Mouse (Mus musculus) limb, embryonic 13.5 days (tissue): ENCODE results near the gene Trp63. TPM values are rescaled to one million over a fixed set of nuclear protein-coding genes. Genes with fewer than 3 reads are reported as not detected.
A peak's percentile ranks its signal among the peaks of the same experiment; 100 is the strongest.

Experiments used
- ATAC-seq: fragments of 200-750 bp; cut with Nextera tagmentation; 2 replicates; pipeline ENCODE4 v1.8.0; 2017; ENCODE audit warnings: low read depth, moderate number of reproducible peaks, moderate TSS enrichment; ENCODE audit not compliant: low FRiP score
- H3K27ac ChIP-seq: fragments of 300-500 bp; sonication (generic); 2 replicates; pipeline ENCODE4 v1.5.1; 2015; ENCODE audit warnings: inconsistent platforms, mild to moderate bottlenecking, moderate library complexity
- H3K27me3 ChIP-seq: fragments of 300-500 bp; sonication (generic); 2 replicates; pipeline ENCODE4 v1.6.1; 2015; ENCODE audit warnings: mild to moderate bottlenecking, inconsistent platforms
- H3K36me3 ChIP-seq: fragments of 300-500 bp; sonication (generic); 2 replicates; pipeline ENCODE4 v1.6.1; 2015; ENCODE audit warnings: inconsistent platforms, mild to moderate bottlenecking, moderate library complexity
- H3K4me1 ChIP-seq: fragments of 300-500 bp; sonication (generic); 2 replicates; pipeline ENCODE4 v1.6.1; 2015; ENCODE audit warnings: inconsistent platforms
- H3K4me2 ChIP-seq: fragments of 300-500 bp; sonication (generic); replicated peaks from 2 replicates; pipeline ENCODE4 v1.6.1; 2015; ENCODE audit warnings: inconsistent platforms, mild to moderate bottlenecking, moderate library complexity
- H3K4me3 ChIP-seq: fragments of 300-500 bp; sonication (generic); 2 replicates; pipeline ENCODE4 v1.5.1; 2015; ENCODE audit warnings: moderate library complexity, mild to moderate bottlenecking, inconsistent platforms
- H3K9ac ChIP-seq: fragments of 300-500 bp; sonication (generic); 2 replicates; pipeline ENCODE4 v1.6.1; 2015; ENCODE audit warnings: mild to moderate bottlenecking, inconsistent platforms
- H3K9me3 ChIP-seq: fragments of 300-500 bp; sonication (generic); 2 replicates; pipeline ENCODE4 v1.6.1; 2016; ENCODE audit warnings: inconsistent platforms
- WGBS: fragments of 180-500 bp; shearing (Covaris S2); methylation state at CpG from one replicate; pipeline ENCODE4 v1.1.7; 2015; 5-methylcytosine and 5-hydroxymethylcytosine counted together
- polyA plus RNA-seq: library from polyadenylated mRNA; unstranded; fragments of >200 nt; fragmentation: Nextera tagmentation; extraction: Ambion mirVana; gene quantifications from 2 replicates; pipeline ENCODE4 v1.2.1, GENCODE M21; 2015

Trp63 gene
- polyA plus RNA-seq, 1 experiment from 2014 or later, result 34.7 TPM

- H3K9ac ChIP-seq, result no peak overlapping the region
- H3K4me3 ChIP-seq, result no peak overlapping the region
- WGBS, result 83% methylated on average over 13 of the region's 13 CpGs
- no peaks in the 10 kb centered on the region for H3K36me3 ChIP-seq
- no peaks in the 10 kb centered on the region for H3K9me3 ChIP-seq
- no peaks in the 10 kb centered on the region for H3K27me3 ChIP-seq
- no peak overlapping the region for H3K4me2 ChIP-seq
- no peak overlapping the region for H3K27ac ChIP-seq
- peaks cover 4% of the 10 kb centered on the region; the same call in 1 of the 2 replicates for H3K4me1 ChIP-seq
- no peak for ATAC-seq
These were observed 160.1 kb downstream of the Trp63 start for GRCm38 (mm10) chr16:25843625-25844024.

GRCm38 (mm10) chr16:25846611-25847010 lies 163.0 kb downstream of the Trp63 start:
- Histone ChIP-seq H3K4me2 (no peak overlapping the region), H3K4me1 (peaks cover 12% of the 10 kb centered on the region; the same call in 1 of the 2 replicates), H3K36me3 (no peaks in the 10 kb centered on the region), H3K4me3 (no peak overlapping the region), H3K9me3 (no peaks in the 10 kb centered on the region), H3K27ac (no peak overlapping the region), H3K27me3 (no peaks in the 10 kb centered on the region), H3K9ac (no peak overlapping the region)
- WGBS, result 93% methylated on average over 5 of the region's 5 CpGs
- no peak for ATAC-seq

DNA sequence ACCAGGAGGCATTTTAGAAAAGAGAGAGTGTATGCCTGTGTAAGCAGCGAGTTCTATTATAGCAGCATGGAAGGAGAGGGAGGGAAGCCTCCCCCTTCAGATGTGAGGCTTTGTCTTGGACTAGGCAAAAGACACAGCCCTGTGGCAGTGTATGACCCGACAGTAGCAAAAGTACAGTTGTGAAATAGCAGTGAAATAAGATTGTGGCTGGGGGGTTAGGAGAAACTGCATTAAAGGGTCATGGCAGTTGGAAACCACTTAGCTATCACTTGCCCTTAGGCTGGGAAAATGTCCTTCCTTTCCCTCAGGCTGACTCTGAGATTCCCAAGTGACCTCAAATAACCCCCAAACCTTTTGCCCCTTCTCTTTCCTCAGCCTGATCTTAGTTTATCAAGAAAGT lies 164.9 kb downstream of the Trp63 start:
- Histone ChIP-seq H3K4me1 (peaks cover 12% of the 10 kb centered on the region; the same call in 1 of the 2 replicates), H3K27me3 (no peaks in the 10 kb centered on the region), H3K4me3 (no peak overlapping the region), H3K9ac (no peak overlapping the region), H3K27ac (no peak overlapping the region), H3K9me3 (no peaks in the 10 kb centered on the region), H3K4me2 (no peak overlapping the region), H3K36me3 (no peaks in the 10 kb centered on the region)
- ATAC-seq, result no peak
- WGBS, result 62% methylated on average over 2 of the region's 2 CpGs

DNA sequence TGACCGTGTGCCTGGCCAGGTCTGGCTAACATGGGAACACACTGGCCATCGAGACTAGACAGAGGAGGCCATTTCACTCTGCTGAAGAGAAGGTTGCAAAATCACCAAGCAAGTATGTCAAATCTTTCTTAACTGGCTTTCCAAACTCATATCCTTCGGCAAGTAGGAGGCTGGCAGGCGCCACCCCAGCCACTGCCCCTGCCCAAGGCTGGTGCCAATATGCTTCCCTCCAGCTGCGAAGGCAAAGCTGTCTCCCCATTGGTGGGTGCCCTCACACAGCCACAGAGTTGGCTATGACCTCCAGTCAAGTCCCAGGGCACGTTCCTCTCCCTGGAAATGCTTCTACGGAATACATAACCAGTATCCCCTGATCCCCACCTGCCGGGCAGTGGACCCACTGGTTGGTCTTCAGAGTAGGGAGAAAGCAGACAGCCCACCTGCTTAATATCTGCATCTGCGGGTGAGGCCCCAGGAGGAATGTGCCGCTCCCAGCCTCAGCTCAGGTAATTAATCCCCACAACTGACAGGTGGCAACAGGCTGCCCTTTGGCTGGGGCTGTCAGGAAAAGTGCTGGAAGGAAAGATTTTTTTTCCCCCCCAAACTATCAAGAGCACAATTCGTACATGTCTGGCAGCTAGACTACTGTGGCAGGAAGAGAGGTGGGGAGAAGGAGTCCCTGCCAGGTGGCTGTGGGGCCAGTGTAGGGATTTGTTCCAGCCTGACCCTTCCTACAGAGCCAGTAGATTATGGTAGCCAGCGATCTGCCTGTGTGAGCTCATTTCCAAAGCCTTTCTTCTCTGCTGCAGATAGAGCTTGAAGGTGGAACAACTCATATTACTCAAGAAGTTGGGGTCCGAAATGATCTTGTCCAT lies 166.3 kb downstream of the Trp63 start:
- Histone ChIP-seq H3K27me3 (no peaks in the 10 kb centered on the region), H3K9me3 (no peaks in the 10 kb centered on the region), H3K4me2 (no peak overlapping the region), H3K27ac (no peak overlapping the region), H3K36me3 (no peaks in the 10 kb centered on the region), H3K4me3 (no peak overlapping the region), H3K9ac (no peak overlapping the region), H3K4me1 (0 out of 2 replicates have a peak, but pooled peaks cover 9% of the 10 kb centered on the region)
- no peak for ATAC-seq
- 56% methylated on average over 13 of the region's 13 CpGs for WGBS

DNA sequence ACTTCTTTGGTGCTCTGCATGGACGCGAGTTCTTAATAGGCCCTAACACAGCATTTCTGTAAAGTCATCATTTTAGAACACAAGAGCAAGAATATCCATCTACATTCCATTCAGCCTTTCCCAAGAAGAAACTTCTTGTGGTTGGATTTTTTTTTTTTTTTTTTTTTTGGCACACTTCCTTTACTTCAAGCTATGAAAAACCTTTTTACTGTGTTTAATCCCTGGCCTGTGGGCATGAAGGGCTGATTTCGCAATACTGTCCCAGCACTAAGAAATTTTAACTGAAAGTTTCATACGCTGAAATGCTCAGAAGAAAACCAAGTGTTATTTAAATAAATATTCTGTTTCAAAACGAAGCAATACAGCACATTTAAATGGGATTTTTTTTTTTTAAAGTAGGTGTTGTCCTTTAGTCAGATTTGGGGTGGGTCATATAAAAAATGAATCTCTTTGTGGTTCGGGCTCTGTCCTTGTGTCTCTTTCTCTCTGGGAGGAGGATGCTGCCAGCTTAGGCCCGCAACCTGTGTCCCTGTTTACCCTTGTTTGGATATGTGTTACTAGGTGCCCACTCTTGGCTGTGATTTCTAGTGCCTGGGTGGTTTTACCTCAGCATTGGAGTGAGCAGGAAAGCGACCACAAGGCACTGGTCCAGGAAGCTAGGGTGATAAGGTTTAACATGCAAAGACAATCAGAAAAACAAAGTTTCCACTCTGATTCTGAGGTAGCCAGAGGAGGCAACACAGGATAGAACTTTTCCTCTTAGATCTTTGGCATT lies 177.4 kb downstream of the Trp63 start:
- no peaks in the 10 kb centered on the region for H3K9me3 ChIP-seq
- H3K27me3 ChIP-seq, result no peaks in the 10 kb centered on the region
- 82% methylated on average over 8 of the region's 8 CpGs for WGBS

DNA sequence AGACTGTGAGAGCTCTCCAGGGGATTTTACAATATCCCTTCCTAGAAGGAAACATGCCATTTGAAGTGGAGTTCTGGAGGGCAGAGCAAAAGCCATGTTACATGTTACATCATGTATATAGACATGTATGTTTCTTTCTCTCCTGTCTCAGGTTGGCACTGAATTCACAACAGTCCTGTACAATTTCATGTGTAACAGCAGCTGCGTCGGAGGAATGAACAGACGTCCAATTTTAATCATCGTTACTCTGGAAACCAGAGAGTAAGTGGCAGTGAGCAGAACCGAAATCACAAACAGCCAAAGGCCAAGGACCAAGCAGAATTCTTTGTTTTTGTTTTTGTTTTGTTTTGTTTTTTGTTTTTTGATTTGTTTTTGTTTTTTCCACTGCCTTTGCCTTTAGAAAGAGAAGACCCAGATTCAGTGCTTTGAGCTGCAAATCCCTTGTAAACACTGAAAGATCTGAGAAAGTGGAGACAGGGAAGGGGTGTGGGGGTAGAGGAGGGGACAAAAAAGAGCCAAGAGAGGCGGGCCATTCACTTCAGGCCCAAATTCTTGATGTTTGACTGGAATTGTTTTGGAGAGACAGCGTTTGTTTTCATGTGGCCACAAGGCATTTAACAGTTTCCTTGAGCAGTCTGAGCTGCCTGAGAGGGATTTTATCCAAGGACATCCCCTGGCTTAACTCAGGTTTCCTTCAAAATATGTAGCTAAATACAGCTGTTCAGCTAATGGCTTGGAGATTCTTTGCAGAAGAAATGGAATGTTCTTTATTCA lies 181.7 kb downstream of the Trp63 start:
- 0 out of 2 replicates have a peak, but pooled peaks have one; percentile 19 for ATAC-seq
- Histone ChIP-seq H3K4me2 (no peak overlapping the region), H3K27me3 (no peaks in the 10 kb centered on the region), H3K4me3 (no peak overlapping the region), H3K9me3 (no peaks in the 10 kb centered on the region), H3K36me3 (no peaks in the 10 kb centered on the region), H3K9ac (no peak overlapping the region), H3K27ac (no peak overlapping the region), H3K4me1 (peaks cover 9% of the 10 kb centered on the region)
- WGBS, result 39% methylated on average over 7 of the region's 7 CpGs

More for the DNA sequence above, 177.4 kb downstream of the Trp63 start:
- Histone ChIP-seq H3K36me3 (no peaks in the 10 kb centered on the region), H3K9ac (no peak overlapping the region), H3K27ac (no peak overlapping the region), H3K4me3 (no peak overlapping the region), H3K4me1 (peaks cover 8% of the 10 kb centered on the region), H3K4me2 (no peak overlapping the region)
- ATAC-seq, result no peak

DNA sequence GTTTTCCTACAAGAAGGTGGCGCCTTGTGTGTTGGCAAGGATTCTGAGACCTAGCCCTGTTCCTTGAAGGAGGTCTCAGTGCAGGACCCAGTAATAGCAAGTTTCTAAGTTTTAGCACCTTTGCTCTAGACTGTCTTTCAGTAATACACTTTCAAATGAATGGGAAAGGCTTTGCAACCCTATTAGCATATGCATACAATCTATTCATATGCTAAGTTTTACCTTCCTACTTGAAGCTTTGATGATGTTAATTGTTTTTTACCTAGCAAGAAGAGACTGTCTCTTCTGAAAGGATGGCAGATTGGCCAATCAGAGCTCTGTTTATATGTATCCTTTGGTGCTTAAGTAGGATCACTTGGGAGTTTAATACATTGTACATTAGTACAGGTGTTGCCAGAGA lies 187.9 kb downstream of the Trp63 start:
- Histone ChIP-seq H3K4me1 (no peaks in the 10 kb centered on the region), H3K9me3 (no peaks in the 10 kb centered on the region), H3K36me3 (no peaks in the 10 kb centered on the region), H3K4me3 (no peak overlapping the region), H3K9ac (no peak overlapping the region), H3K4me2 (no peak overlapping the region), H3K27ac (no peak overlapping the region), H3K27me3 (no peaks in the 10 kb centered on the region)
- ATAC-seq, result no peak
- WGBS, result 91% methylated on average over 1 of the region's 1 CpGs

DNA sequence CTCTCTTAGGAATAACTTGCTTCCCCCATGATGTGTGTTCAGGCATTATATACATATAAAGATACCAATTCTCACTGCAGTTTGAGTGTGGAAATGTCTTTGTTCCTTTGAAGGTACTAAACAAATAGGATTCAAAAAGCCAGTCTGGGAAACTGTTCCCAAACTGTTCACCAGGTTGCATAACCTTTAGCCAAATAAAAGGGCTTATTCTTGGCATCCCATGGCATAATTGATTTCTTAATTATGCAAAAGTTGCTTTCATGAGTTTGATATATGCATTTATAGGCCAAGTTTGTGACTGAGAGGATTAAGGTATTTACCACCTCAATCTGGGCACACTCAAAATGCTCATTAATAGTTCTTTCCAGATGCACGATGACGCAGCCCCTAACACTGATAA lies 192.1 kb downstream of the Trp63 start:
- Histone ChIP-seq H3K4me1 (0 out of 2 replicates have a peak, but pooled peaks cover 3% of the 10 kb centered on the region), H3K9ac (no peak overlapping the region), H3K4me2 (no peak overlapping the region), H3K27me3 (no peaks in the 10 kb centered on the region), H3K36me3 (no peaks in the 10 kb centered on the region), H3K4me3 (no peak overlapping the region), H3K9me3 (no peaks in the 10 kb centered on the region), H3K27ac (no peak overlapping the region)
- 57% methylated on average over 2 of the region's 2 CpGs for WGBS
- no peak for ATAC-seq

- ATAC-seq, result no peak
- Histone ChIP-seq H3K9ac (no peak overlapping the region), H3K4me3 (no peak overlapping the region), H3K4me1 (0 out of 2 replicates have a peak, but pooled peaks cover 3% of the 10 kb centered on the region), H3K27me3 (no peaks in the 10 kb centered on the region), H3K9me3 (no peaks in the 10 kb centered on the region), H3K4me2 (no peak overlapping the region), H3K27ac (no peak overlapping the region), H3K36me3 (no peaks in the 10 kb centered on the region)
- WGBS, result 32% methylated on average over 7 of the region's 7 CpGs
These were observed 193.9 kb downstream of the Trp63 start for GRCm38 (mm10) chr16:25877416-25877965.

GRCm38 (mm10) chr16:25878116-25878515 lies 194.6 kb downstream of the Trp63 start:
- Histone ChIP-seq H3K4me1 (0 out of 2 replicates have a peak, but pooled peaks cover 3% of the 10 kb centered on the region), H3K36me3 (no peaks in the 10 kb centered on the region), H3K4me2 (no peak overlapping the region), H3K27me3 (no peaks in the 10 kb centered on the region), H3K27ac (no peak overlapping the region), H3K9me3 (no peaks in the 10 kb centered on the region), H3K9ac (no peak overlapping the region), H3K4me3 (no peak overlapping the region)
- no peak for ATAC-seq

- no peak for ATAC-seq
- H3K9ac ChIP-seq, result no peak overlapping the region
These were observed 215.5 kb downstream of the Trp63 start for GRCm38 (mm10) chr16:25899071-25899470.

More at GRCm38 (mm10) chr16:25899071-25899470, 215.5 kb downstream of the Trp63 start:
- no peak overlapping the region for H3K27ac ChIP-seq
- no peaks in the 10 kb centered on the region for H3K4me1 ChIP-seq
- 83% methylated on average over 4 of the region's 4 CpGs for WGBS
- no peaks in the 10 kb centered on the region for H3K27me3 ChIP-seq
- H3K9me3 ChIP-seq, result no peaks in the 10 kb centered on the region
- H3K36me3 ChIP-seq, result no peaks in the 10 kb centered on the region
- H3K4me2 ChIP-seq, result no peak overlapping the region
- no peak overlapping the region for H3K4me3 ChIP-seq
